Comparison of ENCODE assay signal across 10 mouse cellular contexts in genomic region chr16:64332195-64332886, GRCm38 (mm10).
DNase-seq lines count a peak whose midpoint lies in the region; ATAC-seq and TF ChIP-seq lines count a peak whose summit lies in the region.
"Had no signal": no experiment of that assay in that cellular context is flagged by ENCODE, and none has a peak within 500 bp of the region (broad histone marks: within the 10 kb centered on the region; RNA-seq: fewer than 3 reads in every experiment).

No protein-coding gene starts in this region.

- H3K27me3 ChIP-seq in neural tube, embryonic 11.5 days (ENCODE audit: control insufficient read depth, insufficient read depth, low read length): no peaks in the 10 kb centered on the region
- no peaks in the 10 kb centered on the region for H3K27me3 ChIP-seq in embryonic facial prominence, embryonic 14.5 days (replicated peaks; ENCODE audit: control insufficient read depth, insufficient read depth, low read length)
- H3K27me3 ChIP-seq: liver, embryonic 12.5 days had no signal

- no peak overlapping the region for H3K9ac ChIP-seq in neural tube, embryonic 11.5 days (ENCODE audit: low read length)
- H3K9ac ChIP-seq in embryonic facial prominence, embryonic 14.5 days (ENCODE audit: low read depth, low read length): no peak overlapping the region
- H3K9ac ChIP-seq: liver, embryonic 12.5 days had no signal

- H3K4me1 ChIP-seq in neural tube, embryonic 11.5 days (ENCODE audit: control insufficient read depth, insufficient read depth, low read length): no peaks in the 10 kb centered on the region
- no peaks in the 10 kb centered on the region for H3K4me1 ChIP-seq in embryonic facial prominence, embryonic 14.5 days (ENCODE audit: control insufficient read depth, insufficient read depth, low read length)
- H3K4me1 ChIP-seq: liver, embryonic 12.5 days had no signal

- ATAC-seq in neural tube, embryonic 11.5 days (ENCODE audit: insufficient read depth, low FRiP score, low TSS enrichment): peak; percentile 82; the same call in 1 of the 2 replicates
- ATAC-seq in embryonic facial prominence, embryonic 14.5 days (ENCODE audit: low read depth): no peak
- ATAC-seq: liver, embryonic 12.5 days had no signal

- no peak for TF ChIP-seq CTCF in layer of hippocampus, adult 2 months (conservative IDR thresholded peaks at IDR 0.05)

- no peaks in the 10 kb centered on the region for H3K9me3 ChIP-seq in neural tube, embryonic 11.5 days (ENCODE audit: control insufficient read depth, low read length)
- H3K9me3 ChIP-seq in embryonic facial prominence, embryonic 14.5 days (ENCODE audit: control insufficient read depth, low read length): no peaks in the 10 kb centered on the region
- H3K9me3 ChIP-seq: liver, embryonic 12.5 days had no signal

- H3K4me2 ChIP-seq in neural tube, embryonic 11.5 days (ENCODE audit: low read depth): no peak overlapping the region
- no peak overlapping the region for H3K4me2 ChIP-seq in embryonic facial prominence, embryonic 14.5 days (ENCODE audit: low read depth, low read length)
- H3K4me2 ChIP-seq: liver, embryonic 12.5 days had no signal

- DNase-seq in neural tube, embryonic 11.5 days (ENCODE audit: low spot score): peak; percentile 16
- no peak for DNase-seq in neural tube, embryonic 10.5 days (ENCODE audit: extremely low spot score, low spot score)
- peak; percentile 32 for DNase-seq in embryonic facial prominence, embryonic 14.5 days (ENCODE audit: low spot score)
- peak; percentile 29 to 57 for DNase-seq in layer of hippocampus, adult 2 months (ENCODE audit: low spot score in 2 of 2)
- peak; percentile 5 for DNase-seq in retina, postnatal 7 days (ENCODE audit: low read depth, low spot score)
- DNase-seq in ovary, postnatal 36 days (ENCODE audit: low spot score): no peak
- DNase-seq in spleen, postnatal 36 days (ENCODE audit: low spot score in 2 of 2): no peak
- no peak for DNase-seq in testis, postnatal 10 days (ENCODE audit: low spot score)

- no peak overlapping the region for H3K27ac ChIP-seq in neural tube, embryonic 11.5 days (ENCODE audit: low read depth, low read length)
- H3K27ac ChIP-seq in embryonic facial prominence, embryonic 14.5 days (replicated peaks; ENCODE audit: low read depth, low read length): no peak overlapping the region
- H3K27ac ChIP-seq in layer of hippocampus, adult 2 months: peak overlapping the region; percentile 82
- H3K27ac ChIP-seq: kidney, postnatal 0 days; liver, embryonic 12.5 days had no signal

- WGBS in neural tube, embryonic 11.5 days: 39% methylated on average over 8 of the region's 8 CpGs
- 61% methylated on average over 8 of the region's 8 CpGs for WGBS in embryonic facial prominence, embryonic 14.5 days

- no peaks in the 10 kb centered on the region for H3K36me3 ChIP-seq in neural tube, embryonic 11.5 days (ENCODE audit: control insufficient read depth, insufficient read depth, low read length)
- no peaks in the 10 kb centered on the region for H3K36me3 ChIP-seq in embryonic facial prominence, embryonic 14.5 days (ENCODE audit: control insufficient read depth, insufficient read depth, low read length)
- H3K36me3 ChIP-seq: liver, embryonic 12.5 days had no signal

- H3K4me3 ChIP-seq in neural tube, embryonic 11.5 days (ENCODE audit: low read depth, low read length): no peak overlapping the region
- H3K4me3 ChIP-seq in embryonic facial prominence, embryonic 14.5 days (ENCODE audit: low read depth, low read length): no peak overlapping the region
- no peak overlapping the region for H3K4me3 ChIP-seq in layer of hippocampus, adult 2 months
- H3K4me3 ChIP-seq: liver, embryonic 12.5 days had no signal

Comparison
In these comparisons a context has a peak if more than half of its experiments do, and no peak if none do; other contexts are left out.
1. DNase-seq: peak in neural tube, embryonic 11.5 days (single experiment), embryonic facial prominence, embryonic 14.5 days (single experiment), layer of hippocampus, adult 2 months (2 of 2) and retina, postnatal 7 days (single experiment); none in neural tube, embryonic 10.5 days (single experiment), ovary, postnatal 36 days (single experiment), spleen, postnatal 36 days (0 of 2) and testis, postnatal 10 days (single experiment).